Mouse (Mus musculus): ENCODE results near the gene Tmem170b.

DNA sequence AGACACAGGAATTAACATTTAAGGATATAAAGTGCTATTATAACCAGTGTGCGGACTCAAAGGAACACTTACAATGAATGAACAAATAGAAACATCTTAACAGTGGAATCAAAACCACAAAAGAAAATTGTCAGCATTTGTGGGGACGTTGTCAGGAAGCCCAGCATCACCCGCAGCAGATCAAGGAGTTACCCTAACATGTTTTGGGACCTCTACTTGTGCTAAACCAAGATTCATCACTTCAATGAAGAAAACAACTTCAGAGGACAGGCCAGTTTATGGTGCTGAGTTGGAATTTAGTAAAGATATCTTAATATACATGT is 21.4 kb upstream of the Tmem170b start:
- TF ChIP-seq CTCF (IDR thresholded peaks at IDR 0.05; ENCODE audit: extremely low read depth, insufficient read depth, low read length) (no peak), POLR2A (IDR thresholded peaks at IDR 0.05; ENCODE audit: extremely low read depth, insufficient read depth, low read length) (no peak)
